Mouse (Mus musculus) adrenal gland, postnatal 14 days (tissue): ENCODE measurements around the gene Cand2. TPM values are rescaled to one million over a fixed set of nuclear protein-coding genes. Genes with fewer than 3 reads are reported as not detected.

ENCODE experiments used
- DNase-seq: peaks from one replicate; pipeline ENCODE4 v3.0.0; 2021; ENCODE audit warnings: mixed read lengths
- microRNA-seq, 2 experiments: library from miRNA; unstranded; fragments of <30 nt; microRNA quantifications; one replicate each; pipeline ENCODE4 v1.2.0; 2021
- total RNA-seq: library from RNA; stranded (reverse); gene quantifications from 2 replicates; pipeline ENCODE4 v1.2.3, GENCODE M21; 2021

Gene Cand2
- total RNA-seq, 1 experiment from 2014 or later = 8.7 TPM

DNA sequence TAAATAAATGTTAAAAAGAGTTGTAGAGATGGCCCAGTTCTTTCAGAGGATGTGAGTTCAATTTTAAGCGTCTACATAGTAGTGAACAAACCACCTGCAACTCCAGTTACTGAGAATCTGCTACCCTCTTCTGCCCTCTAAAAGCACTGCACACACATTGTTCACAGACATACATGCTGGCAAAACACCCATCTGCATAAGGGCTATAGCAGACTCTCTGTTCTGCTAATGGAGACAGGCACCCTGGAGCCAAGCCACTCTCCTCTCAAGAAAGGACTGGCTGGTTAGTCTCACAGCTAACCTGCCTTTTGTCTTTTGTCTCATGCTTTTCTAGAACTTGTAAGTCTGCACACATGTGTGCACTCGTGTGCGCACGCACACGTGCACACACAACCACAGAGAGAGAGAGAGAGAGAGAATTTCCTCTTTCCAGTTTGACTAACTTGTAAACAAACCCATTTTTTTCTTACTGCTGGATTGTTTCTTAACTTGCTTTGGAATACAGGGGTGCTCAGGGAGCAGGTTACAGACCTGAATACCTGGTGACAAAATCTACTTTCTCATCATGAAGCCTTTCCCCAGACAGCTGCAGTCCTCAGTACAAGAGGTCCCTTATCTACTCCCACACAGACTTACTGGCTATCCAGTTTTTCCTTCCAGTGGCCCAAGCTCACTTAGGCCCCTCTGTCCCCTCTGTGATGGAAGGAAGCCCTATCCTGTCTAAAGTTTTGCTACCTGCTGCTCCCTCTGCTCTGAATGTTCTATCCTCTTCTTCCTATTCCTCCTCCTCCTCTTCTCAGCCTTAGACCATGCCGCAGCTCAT, 56.7 kb downstream of the Cand2 start:
- no peak for DNase-seq

- no peak for DNase-seq
Observed at GRCm38 (mm10) chr6:115832152-115832850, 58.0 kb downstream of the Cand2 start.

DNA sequence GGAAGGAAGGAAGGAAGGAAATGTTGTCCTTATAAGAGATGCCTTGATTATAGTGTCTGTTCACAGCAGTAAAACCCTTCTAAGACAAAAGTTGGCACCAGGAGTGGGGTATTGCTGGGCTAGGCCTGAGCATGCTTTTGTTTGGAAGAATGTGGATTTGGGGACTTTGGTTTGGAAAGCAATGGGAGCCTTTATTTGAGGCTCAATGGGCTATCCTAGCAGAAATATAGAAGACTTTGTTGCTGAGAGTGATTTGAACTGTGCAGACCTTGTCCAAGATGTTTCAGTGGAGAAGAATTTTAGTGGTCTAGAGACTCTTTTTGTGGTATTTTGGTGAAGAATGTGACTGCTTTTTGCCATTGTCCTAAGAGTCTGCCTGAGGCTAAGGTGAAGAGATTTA, 59.5 kb downstream of the Cand2 start:
- DNase-seq = no peak

- peak; percentile 88 for DNase-seq
Observed at GRCm38 (mm10) chr6:115838161-115838597, 63.8 kb downstream of the Cand2 start, which contains the start of gene Efcab12. Efcab12 (minus strand) TSS chr6:115838412.

DNA sequence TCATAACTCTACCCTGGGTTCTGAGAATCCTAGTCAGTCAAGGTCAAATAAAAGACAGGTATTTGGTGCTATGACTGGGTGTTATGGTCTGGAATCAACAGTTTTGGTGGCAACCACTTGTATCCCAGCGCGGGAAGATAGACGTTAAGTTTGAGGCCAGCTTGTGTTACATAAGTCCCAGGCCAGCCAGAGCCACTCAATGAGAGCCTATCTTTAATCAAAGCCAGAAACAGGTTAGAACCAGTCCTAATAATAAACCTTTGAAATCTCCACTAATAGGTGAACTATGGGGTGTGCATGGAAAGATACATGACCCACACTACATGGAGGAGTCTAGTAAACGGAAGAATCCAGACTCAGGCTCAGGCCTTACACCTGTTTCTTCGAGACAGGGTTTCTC, 64.4 kb downstream of the Cand2 start:
- DNase-seq = no peak

DNA sequence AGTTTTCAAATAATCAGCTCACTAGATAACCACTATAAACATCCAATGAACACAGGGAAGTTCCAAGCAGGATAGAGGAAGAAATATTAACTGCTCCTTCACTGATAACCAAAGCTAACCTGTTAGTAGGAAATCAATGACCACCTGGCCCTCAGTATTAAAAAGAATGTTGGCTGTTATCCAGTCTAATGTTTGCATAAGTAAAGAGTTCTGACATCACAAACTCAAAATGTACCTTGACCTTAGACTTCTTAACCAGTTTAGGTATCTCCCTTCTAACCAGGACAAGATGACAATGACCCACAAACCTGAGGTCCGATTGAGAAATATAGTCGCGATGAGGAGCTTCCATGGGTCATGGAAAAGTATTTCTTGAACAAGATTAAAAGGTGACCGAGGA, 70.7 kb downstream of the Cand2 start:
- no peak for DNase-seq

DNA sequence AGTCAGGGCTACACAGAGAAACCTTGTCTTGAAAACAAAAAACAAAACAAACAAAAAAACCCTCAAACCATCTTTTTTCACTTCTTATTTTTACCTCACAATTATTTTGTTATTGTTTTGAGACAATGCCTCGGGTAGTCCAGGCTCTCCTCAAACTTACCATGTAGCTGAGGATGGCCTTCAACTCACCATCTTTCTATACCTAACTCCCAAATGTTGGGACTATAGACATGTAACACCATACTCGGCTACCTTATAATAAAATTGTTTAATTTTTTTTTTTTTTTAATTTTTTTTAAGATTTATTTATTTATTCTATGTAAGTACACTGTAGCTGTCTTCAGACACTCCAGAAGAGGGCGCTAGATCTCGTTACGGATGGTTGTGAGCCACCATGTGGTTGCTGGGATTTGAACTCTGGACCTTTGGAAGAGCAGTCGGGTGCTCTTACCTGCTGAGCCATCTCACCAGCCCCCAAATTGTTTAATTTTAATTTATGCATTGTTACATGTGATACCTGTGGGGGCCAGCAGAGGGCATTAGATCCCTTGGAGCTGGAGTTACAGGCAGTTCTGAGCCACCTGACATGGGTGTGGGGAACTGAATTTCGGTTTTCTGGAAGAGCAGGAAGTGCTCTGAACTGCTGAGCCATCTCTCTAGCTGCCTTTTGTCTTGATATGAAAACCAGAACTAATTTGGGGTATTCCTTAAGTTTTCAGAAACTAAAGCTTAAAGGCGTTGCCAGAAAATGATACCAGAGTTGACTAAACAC, 72.5 kb downstream of the Cand2 start:
- DNase-seq = peak; percentile 75

GRCm38 (mm10) chr6:115848598-115849304, 74.4 kb downstream of the Cand2 start:
- DNase-seq = peak; percentile 1

DNA sequence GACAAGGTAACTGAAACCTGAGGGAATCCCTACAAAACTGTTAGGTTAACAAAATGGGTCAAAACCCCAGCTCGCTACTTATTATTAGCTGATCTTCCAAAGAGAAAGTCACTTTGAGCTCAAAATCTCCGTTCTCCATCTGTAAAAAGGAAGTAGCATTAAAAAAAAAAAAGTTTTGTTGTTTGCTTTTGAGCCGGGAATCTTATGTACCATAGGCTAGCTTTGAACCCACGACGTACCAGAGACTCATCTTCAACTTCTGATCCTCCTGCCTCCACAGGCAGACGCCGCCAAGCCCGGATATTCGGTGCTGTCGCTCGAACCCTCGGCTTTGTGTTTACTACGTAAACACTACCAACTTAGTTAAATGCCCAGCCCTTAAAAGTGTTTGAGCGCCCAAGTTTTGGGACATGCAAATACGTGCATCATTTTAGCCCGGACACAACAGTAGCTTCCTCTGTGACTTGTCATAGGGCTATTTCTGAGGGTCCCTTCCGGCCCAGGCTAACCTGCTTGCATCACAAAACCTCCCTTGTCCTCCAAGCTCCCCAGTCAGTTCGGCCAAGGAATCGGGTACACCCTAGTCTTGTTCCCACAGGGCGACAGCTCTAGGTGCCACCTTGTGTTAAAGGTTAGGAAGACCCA, 78.2 kb downstream of the Cand2 start:
- no peak for DNase-seq

GRCm38 (mm10) chr6:115853091-115853813, 78.9 kb downstream of the Cand2 start, which contains the start of the genes Mbd4 and Ift122:
Mbd4 (minus strand) TSS chr6:115853371.
Ift122 (plus strand) TSS chr6:115853470.
- DNase-seq = peak; percentile 99

GRCm38 (mm10) chr6:115853985-115854384, 79.6 kb downstream of the Cand2 start:
- DNase-seq = peak; percentile 4

DNA sequence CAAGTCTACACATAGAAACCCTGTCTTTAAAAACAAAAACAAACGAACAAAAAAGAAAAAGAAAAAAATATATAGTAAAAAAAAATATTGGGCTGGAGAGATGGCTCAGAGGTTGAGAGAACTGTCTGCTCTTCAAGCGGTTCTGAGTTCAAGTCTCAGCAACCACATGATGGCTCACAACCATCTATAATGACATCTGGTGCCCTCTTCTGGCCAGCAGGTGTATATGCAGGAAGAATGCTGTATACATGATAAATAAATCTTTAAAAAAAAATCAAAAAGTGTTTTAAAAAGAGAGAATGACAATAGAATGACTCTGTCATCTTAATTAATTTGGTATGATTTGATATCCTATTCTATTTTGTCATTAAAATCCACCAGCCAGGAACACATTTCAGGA, 80.1 kb downstream of the Cand2 start:
- peak; percentile 42 for DNase-seq

Small RNA genes lying within 50 kb of the gene (microRNA-seq; reads per million reads assigned to microRNA genes)
- 0 reads per million in 2 experiments for gene Mir7660

Other genes with a start within 250 kb of the Cand2 start
- 10.6 and 12.4 TPM in 2 replicates for gene Tsen2, start 229.9 kb upstream of the Cand2 start, total RNA-seq
- 0.15 TPM in 1 of 2 replicates, not detected in the other for gene Mkrn2os, start 182.0 kb upstream of the Cand2 start, total RNA-seq
- gene Mkrn2, start 172.6 kb upstream of the Cand2 start, total RNA-seq = 36.2 and 36.6 TPM in 2 replicates
- 97.4 and 101 TPM in 2 replicates for gene Raf1, start 97.9 kb upstream of the Cand2 start, total RNA-seq
- 0.37 and 0.49 TPM in 2 replicates for gene Tmem40, start 12.1 kb upstream of the Cand2 start, total RNA-seq
- gene Rpl32, start 34.2 kb downstream of the Cand2 start, total RNA-seq = 1,105 and 1,295 TPM in 2 replicates
- 0.64 and 0.70 TPM in 2 replicates for gene Efcab12, start 63.9 kb downstream of the Cand2 start, total RNA-seq
- 4.1 and 4.6 TPM in 2 replicates for gene Mbd4, start 78.8 kb downstream of the Cand2 start, total RNA-seq
- gene Ift122, start 78.9 kb downstream of the Cand2 start, total RNA-seq = 15.4 and 16.5 TPM in 2 replicates
- gene Rho, start 157.2 kb downstream of the Cand2 start, total RNA-seq = 0.56 and 0.74 TPM in 2 replicates
- not detected in 2 replicates for gene H1foo, start 170.4 kb downstream of the Cand2 start, total RNA-seq
- 154 and 173 TPM in 2 replicates for gene Plxnd1, start 220.5 kb downstream of the Cand2 start, total RNA-seq